8 mouse cellular contexts compared by ENCODE assay signal in the genomic region with DNA sequence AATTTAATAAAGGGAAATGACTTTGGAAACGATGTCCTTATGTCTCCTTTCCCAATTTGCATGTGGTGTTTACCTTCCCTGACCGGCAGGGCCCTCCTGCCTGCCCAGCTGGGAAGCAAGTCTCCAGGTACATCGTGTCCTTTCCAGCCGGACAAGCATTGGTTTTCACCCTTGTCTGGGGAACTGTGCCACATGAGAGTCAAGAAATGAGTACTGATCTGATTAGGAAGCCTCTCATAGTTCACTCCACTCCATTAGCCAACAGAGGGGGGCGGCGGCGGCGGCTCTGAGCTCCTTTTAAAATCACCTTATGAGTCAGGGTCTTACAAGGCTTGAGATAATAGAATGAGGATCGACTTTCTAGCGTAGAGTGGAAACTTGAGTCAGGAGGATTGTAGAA. TPM values are rescaled to one million over a fixed set of nuclear protein-coding genes. Genes with fewer than 3 reads are reported as not detected.
A peak's percentile ranks its signal among the peaks of the same experiment; 100 is the strongest.
DNase-seq lines count a peak whose midpoint lies in the region; ATAC-seq and TF ChIP-seq lines count a peak whose summit lies in the region.

No protein-coding gene starts in this region.

- ATAC-seq in hindbrain, embryonic 14.5 days (ENCODE audit: low FRiP score), result no peak
- ATAC-seq in lung, postnatal 0 days, result peak; percentile 2; the same call in 1 of the 2 replicates

- H3K36me3 ChIP-seq in ES-E14 (ENCODE audit: control insufficient read depth, insufficient read depth, low read length, poor library complexity, severe bottlenecking), result peaks cover 48% of the 10 kb centered on the region
- H3K36me3 ChIP-seq in hindbrain, embryonic 14.5 days (replicated peaks; ENCODE audit: control insufficient read depth, insufficient read depth), result peaks cover 61% of the 10 kb centered on the region
- peaks cover 21% of the 10 kb centered on the region for H3K36me3 ChIP-seq in lung, postnatal 0 days (ENCODE audit: insufficient read depth, low read length)

- WGBS in hindbrain, embryonic 14.5 days, result 65% methylated on average over 10 of the region's 10 CpGs
- WGBS in lung, postnatal 0 days, result 32% methylated on average over 10 of the region's 10 CpGs

- peak overlapping the region; percentile 86 to 88 for H3K4me3 ChIP-seq in ES-E14 (ENCODE audit: insufficient read depth in 1 of 2, low read depth in 1 of 2, low read length in 2 of 2, poor library complexity in 1 of 2, severe bottlenecking in 1 of 2)
- peak overlapping the region; percentile 74 for H3K4me3 ChIP-seq in hindbrain, embryonic 14.5 days (replicated peaks; ENCODE audit: low read length)
- H3K4me3 ChIP-seq in lung, postnatal 0 days (ENCODE audit: low read depth, low read length), result peak overlapping the region; percentile 74

- peak overlapping the region; percentile 65 for H3K4me2 ChIP-seq in hindbrain, embryonic 14.5 days (replicated peaks)
- peak overlapping the region; percentile 81 for H3K4me2 ChIP-seq in lung, postnatal 0 days (replicated peaks; ENCODE audit: low read depth, low read length)

- peak overlapping the region; percentile 62; the same call in 1 of the 2 replicates for H3K9ac ChIP-seq in ES-E14 (ENCODE audit: insufficient read depth, low read depth, low read length, poor library complexity, severe bottlenecking)
- H3K9ac ChIP-seq in hindbrain, embryonic 14.5 days, result peak overlapping the region; percentile 74
- H3K9ac ChIP-seq in lung, postnatal 0 days (replicated peaks; ENCODE audit: low read depth), result peak overlapping the region; percentile 37

- H3K27me3 ChIP-seq in hindbrain, embryonic 14.5 days (ENCODE audit: control insufficient read depth, insufficient read depth, low read length), result no peaks in the 10 kb centered on the region
- no peaks in the 10 kb centered on the region for H3K27me3 ChIP-seq in lung, postnatal 0 days (replicated peaks; ENCODE audit: insufficient read depth, low read length)

- in situ Hi-C loops in ES-E14 (cut with MboI; ENCODE audit: low sequenced_read_pairs in 2 of 2, unreplicated experiment in 2 of 2), result no loop called here

- no peaks in the 10 kb centered on the region for H3K9me3 ChIP-seq in ES-E14 (ENCODE audit: control insufficient read depth, insufficient read depth, low read depth, low read length)
- no peaks in the 10 kb centered on the region for H3K9me3 ChIP-seq in hindbrain, embryonic 14.5 days (ENCODE audit: control insufficient read depth, low read length)
- no peaks in the 10 kb centered on the region for H3K9me3 ChIP-seq in lung, postnatal 0 days (ENCODE audit: low read length)

- peak; percentile 31 for TF ChIP-seq CTCF in lung, postnatal 0 days (IDR thresholded peaks at IDR 0.05)

- peaks cover 5 to 25% of the 10 kb centered on the region in 2 experiments; a peak in 3 of 4 replicates for H3K4me1 ChIP-seq in ES-E14 (ENCODE audit: control insufficient read depth in 2 of 2, insufficient read depth in 2 of 2, low read length in 2 of 2, poor library complexity in 1 of 2)
- H3K4me1 ChIP-seq in hindbrain, embryonic 14.5 days (replicated peaks; ENCODE audit: control insufficient read depth, insufficient read depth, low read length), result peaks cover 34% of the 10 kb centered on the region
- peaks cover 22% of the 10 kb centered on the region; the same call in 1 of the 2 replicates for H3K4me1 ChIP-seq in lung, postnatal 0 days (ENCODE audit: insufficient read depth, low read depth, low read length)

- DNase-seq in cerebellum, postnatal 10 days, result peak; percentile 24 to 28
- DNase-seq in cerebellum, adult 8-10 months, result no peak
- DNase-seq in ES-E14 (ENCODE audit: low read depth, low spot score), result no peak
- no peak for DNase-seq in hindbrain, embryonic 14.5 days (ENCODE audit: low spot score)
- peak; percentile 61 for DNase-seq in lung, postnatal 0 days (ENCODE audit: low spot score)
- DNase-seq in c-Kit-positive CD71-positive TER-119-positive erythroid progenitor cells, embryonic 14.5 days (ENCODE audit: low spot score), result no peak
- no peak for DNase-seq in Muller cell, postnatal 12 days (ENCODE audit: inconsistent ontology term)
- DNase-seq in gastrocnemius, postnatal 25 days, result no peak

- TF ChIP-seq EP300 in lung, postnatal 0 days (IDR thresholded peaks at IDR 0.05), result peak; percentile 85

- peak overlapping the region; percentile 47; the same call in 1 of the 2 replicates for H3K27ac ChIP-seq in ES-E14 (ENCODE audit: insufficient read depth, low read depth, low read length, poor library complexity, severe bottlenecking)
- peak overlapping the region; percentile 90 for H3K27ac ChIP-seq in hindbrain, embryonic 14.5 days
- peak overlapping the region; percentile 96 for H3K27ac ChIP-seq in lung, postnatal 0 days (ENCODE audit: low read length)

TF ChIP-seq in ES-E14, 5 proteins besides CTCF, POLR2A, EP300 and RAD21:
- TF ChIP-seq HCFC1 (IDR thresholded peaks at IDR 0.05; ENCODE audit: borderline replicate concordance, insufficient read depth, low read length) (no peak), CHD2 (IDR thresholded peaks at IDR 0.05; ENCODE audit: low read depth, low read length) (no peak), ZC3H11A (IDR thresholded peaks at IDR 0.05; ENCODE audit: borderline replicate concordance, low read depth, low read length) (no peak), MAFK (IDR thresholded peaks at IDR 0.05; ENCODE audit: insufficient read depth, low read depth, low read length) (no peak), ZNF384 (IDR thresholded peaks at IDR 0.05; ENCODE audit: low read depth, low read length) (no peak)

RNA-seq across cellular contexts. Expression of a gene that starts 0.7 kb away (rescaled TPM):
- total RNA-seq in ES-E14 (2012; rRNA removed), result 36.7 and 61.9 TPM in 2 replicates
- polyA plus RNA-seq in hindbrain, embryonic 14.5 days (2014; fragmentation: Nextera tagmentation; extraction: Ambion mirVana), result 6.1 and 6.5 TPM in 2 replicates
- polyA plus RNA-seq in lung, postnatal 0 days (2015; fragmentation: Nextera tagmentation; extraction: Ambion mirVana), result 40.3 and 40.7 TPM in 2 replicates
- total RNA-seq in gastrocnemius, postnatal 25 days (2021), result 10 to 100 TPM; 26.0 to 29.1 TPM

RNA-seq across cellular contexts. Expression of a gene that starts 9.8 kb away (rescaled TPM):
- 4.6 and 5.1 TPM in 2 replicates for total RNA-seq in ES-E14 (2012; rRNA removed)
- polyA plus RNA-seq in hindbrain, embryonic 14.5 days (2014; fragmentation: Nextera tagmentation; extraction: Ambion mirVana), result 2.9 and 4.1 TPM in 2 replicates
- polyA plus RNA-seq in lung, postnatal 0 days (2015; fragmentation: Nextera tagmentation; extraction: Ambion mirVana), result 0.07 and 0.08 TPM in 2 replicates
- total RNA-seq in gastrocnemius, postnatal 25 days (2021), result under 1 TPM; 0.40 to 0.43 TPM

RNA-seq across cellular contexts. Expression of a gene that starts 10.0 kb away (rescaled TPM):
- 206 and 212 TPM in 2 replicates for total RNA-seq in ES-E14 (2012; rRNA removed)
- 169 and 178 TPM in 2 replicates for polyA plus RNA-seq in hindbrain, embryonic 14.5 days (2014; fragmentation: Nextera tagmentation; extraction: Ambion mirVana)
- polyA plus RNA-seq in lung, postnatal 0 days (2015; fragmentation: Nextera tagmentation; extraction: Ambion mirVana), result 81.8 and 87.3 TPM in 2 replicates
- 10 to 100 TPM; 25.5 to 28.3 TPM for total RNA-seq in gastrocnemius, postnatal 25 days (2021)

RNA-seq across cellular contexts. Expression of a gene that starts 59.1 kb away (rescaled TPM):
- total RNA-seq in ES-E14 (2012; rRNA removed), result not detected in 2 replicates
- not detected in 2 replicates for polyA plus RNA-seq in hindbrain, embryonic 14.5 days (2014; fragmentation: Nextera tagmentation; extraction: Ambion mirVana)
- not detected in 2 replicates for polyA plus RNA-seq in lung, postnatal 0 days (2015; fragmentation: Nextera tagmentation; extraction: Ambion mirVana)
- total RNA-seq in gastrocnemius, postnatal 25 days (2021), result not detected

Comparison
In these comparisons a context has a peak if more than half of its experiments do, and no peak if none do; other contexts are left out.
1. DNase-seq: peak in cerebellum, postnatal 10 days (2 of 2) and lung, postnatal 0 days (single experiment); none in cerebellum, adult 8-10 months (single experiment), ES-E14 (single experiment), hindbrain, embryonic 14.5 days (single experiment), c-Kit-positive CD71-positive TER-119-positive erythroid progenitor cells, embryonic 14.5 days (single experiment), Muller cell, postnatal 12 days (single experiment) and gastrocnemius, postnatal 25 days (single experiment).
2. Peak in every context shown above with its lines, with median percentiles within 50 percentile points of each other: H3K27ac ChIP-seq, H3K4me3 ChIP-seq and H3K9ac ChIP-seq.